Mouse (Mus musculus) liver, postnatal 0 days (tissue): ENCODE data around the gene Tshz2. TPM values are rescaled to one million over a fixed set of nuclear protein-coding genes. Genes with fewer than 3 reads are reported as not detected.

Experiments used
- ATAC-seq: fragments of 200-750 bp; cut with Nextera tagmentation; 2 replicates; pipeline ENCODE4 v1.8.0; 2017; ENCODE audit warnings: mild to moderate bottlenecking, moderate library complexity
- DNase-seq: peaks from one replicate; pipeline ENCODE4 v3.0.0-alpha.2; 2016
- H3K27ac ChIP-seq: fragments of 300-500 bp; sonication (generic); 2 replicates; pipeline ENCODE4 v1.5.1; 2014; ENCODE audit warnings: antibody characterized with exemption, moderate library complexity, mild to moderate bottlenecking, low read depth
- H3K27me3 ChIP-seq: fragments of 300-500 bp; sonication (generic); 2 replicates; pipeline ENCODE4 v1.6.1; 2014; ENCODE audit warnings: low read length, control low read depth, mixed read lengths; ENCODE audit not compliant: insufficient read depth
- H3K36me3 ChIP-seq: fragments of 300-500 bp; sonication (generic); replicated peaks from 2 replicates; pipeline ENCODE4 v1.6.1; 2014; ENCODE audit warnings: mild to moderate bottlenecking, control low read depth, low read length, moderate library complexity, mixed read lengths; ENCODE audit not compliant: insufficient read depth
- H3K4me1 ChIP-seq: fragments of 300-500 bp; sonication (generic); 2 replicates; pipeline ENCODE4 v1.6.1; 2014; ENCODE audit warnings: antibody characterized with exemption, mild to moderate bottlenecking, control low read depth; ENCODE audit not compliant: insufficient read depth
- H3K4me2 ChIP-seq: fragments of 300-500 bp; sonication (generic); 2 replicates; pipeline ENCODE4 v1.6.1; 2014; ENCODE audit warnings: low read depth, mild to moderate bottlenecking, low read length, moderate library complexity, mixed read lengths
- H3K4me3 ChIP-seq: fragments of 300-500 bp; sonication (generic); 2 replicates; pipeline ENCODE4 v1.5.1; 2014; ENCODE audit warnings: low read depth, low read length
- H3K9ac ChIP-seq: fragments of 300-500 bp; sonication (generic); replicated peaks from 2 replicates; pipeline ENCODE4 v1.6.1; 2014; ENCODE audit warnings: mild to moderate bottlenecking, moderate library complexity
- H3K9me3 ChIP-seq: fragments of 300-500 bp; sonication (generic); 2 replicates; pipeline ENCODE4 v1.6.1; 2016; ENCODE audit warnings: mild to moderate bottlenecking, control low read depth, low read length, mixed read lengths
- CTCF ChIP-seq: sonication (generic); IDR thresholded peaks from 2 replicates; pipeline ENCODE4 v1.5.1; 2016; ENCODE audit warnings: antibody characterized with exemption, low read depth
- EP300 ChIP-seq: IDR thresholded peaks from 2 replicates; pipeline ENCODE4 v1.6.1; 2016; ENCODE audit warnings: antibody characterized with exemption, low read depth, mild to moderate bottlenecking
- WGBS: fragments of 180-500 bp; shearing (Covaris S2); extraction: QIAGEN DNeasy Blood & Tissue Kit; methylation state at CpG from one replicate; pipeline ENCODE4 v1.1.7; 2014; ENCODE audit not compliant: insufficient replicate concordance; 5-methylcytosine and 5-hydroxymethylcytosine counted together
- polyA plus RNA-seq: library from polyadenylated mRNA; unstranded; fragments of >200 nt; fragmentation: Nextera tagmentation; extraction: Ambion mirVana; gene quantifications from 2 replicates; pipeline ENCODE4 v1.2.1, GENCODE M21; 2015

Gene Tshz2
- polyA plus RNA-seq, 1 experiment from 2014 or later: 1.5 TPM

- ATAC-seq: no peak
- no peak overlapping the region for H3K27ac ChIP-seq
- no peak for TF ChIP-seq CTCF
- H3K4me1 ChIP-seq: peaks cover 2% of the 10 kb centered on the region; the same call in 1 of the 2 replicates
- no peaks in the 10 kb centered on the region for H3K36me3 ChIP-seq
- H3K9me3 ChIP-seq: no peaks in the 10 kb centered on the region
- H3K9ac ChIP-seq: no peak overlapping the region
- H3K4me2 ChIP-seq: no peak overlapping the region
- H3K4me3 ChIP-seq: no peak overlapping the region
- DNase-seq: no peak
- H3K27me3 ChIP-seq: no peaks in the 10 kb centered on the region
- WGBS: 45% methylated on average over 26 of the region's 26 CpGs
Observed at GRCm38 (mm10) chr2:169782874-169783680, 150.3 kb downstream of the Tshz2 start.

DNA sequence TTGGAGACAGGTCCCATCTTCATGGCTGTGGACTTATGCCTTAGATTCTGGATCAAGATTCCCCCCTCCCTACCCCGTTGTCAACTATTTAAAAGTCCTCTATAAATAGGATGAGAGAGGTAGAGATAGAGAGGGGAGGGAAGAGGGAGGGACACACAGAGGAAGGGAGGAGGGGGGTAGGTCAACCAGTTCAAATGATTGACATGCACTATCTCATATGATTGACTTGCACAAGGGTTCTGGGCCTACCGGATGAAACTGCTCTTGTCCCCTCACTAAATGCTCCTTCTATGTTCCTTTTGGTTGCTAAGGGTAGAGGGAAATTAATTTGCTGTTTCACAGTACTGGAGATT lies 150.8 kb downstream of the Tshz2 start:
- Histone ChIP-seq H3K4me3 (no peak overlapping the region), H3K4me2 (no peak overlapping the region), H3K36me3 (no peaks in the 10 kb centered on the region), H3K9ac (no peak overlapping the region), H3K9me3 (no peaks in the 10 kb centered on the region), H3K27ac (no peak overlapping the region), H3K27me3 (no peaks in the 10 kb centered on the region), H3K4me1 (0 out of 2 replicates have a peak, but pooled peaks cover under 1% of the 10 kb centered on the region)
- ATAC-seq (no peak), DNase-seq (no peak)
- TF ChIP-seq EP300: no peak
- no peak for TF ChIP-seq CTCF
- 35% methylated on average over 2 of the region's 2 CpGs for WGBS

DNA sequence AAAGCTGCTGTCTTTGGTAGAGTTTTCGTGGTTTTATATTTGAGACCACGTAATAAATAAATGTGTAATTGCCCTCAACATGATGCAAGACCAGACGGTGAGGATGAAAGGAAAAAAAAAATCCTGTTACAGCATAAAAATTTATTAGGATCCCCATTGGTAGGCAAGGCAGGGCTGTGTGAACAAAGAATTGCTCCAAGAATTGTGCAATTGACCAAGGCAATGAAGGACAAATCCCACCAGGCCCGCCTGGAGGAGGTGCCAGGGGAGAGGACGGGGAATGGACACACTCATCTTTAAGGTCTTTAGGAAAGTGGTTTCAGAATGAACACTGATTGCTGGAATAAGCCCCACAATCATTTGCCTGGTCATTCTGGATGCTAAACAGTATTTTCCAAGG lies 154.6 kb downstream of the Tshz2 start:
- WGBS: 55% methylated on average over 5 of the region's 5 CpGs
- DNase-seq: no peak
- TF ChIP-seq CTCF: no peak
- no peak for TF ChIP-seq EP300
- Histone ChIP-seq H3K36me3 (no peaks in the 10 kb centered on the region), H3K9ac (no peak overlapping the region), H3K9me3 (no peaks in the 10 kb centered on the region), H3K27me3 (no peaks in the 10 kb centered on the region), H3K4me1 (no peaks in the 10 kb centered on the region; the same call in 1 of the 2 replicates), H3K4me2 (no peak overlapping the region), H3K27ac (no peak overlapping the region), H3K4me3 (no peak overlapping the region)
- ATAC-seq: no peak

- 71% methylated on average over 11 of the region's 11 CpGs for WGBS
- no peaks in the 10 kb centered on the region; the same call in 1 of the 2 replicates for H3K4me1 ChIP-seq
- no peak overlapping the region for H3K4me2 ChIP-seq
- no peak for ATAC-seq
- no peaks in the 10 kb centered on the region for H3K9me3 ChIP-seq
- H3K36me3 ChIP-seq: no peaks in the 10 kb centered on the region
- no peak for DNase-seq
- H3K4me3 ChIP-seq: no peak overlapping the region
- H3K27me3 ChIP-seq: no peaks in the 10 kb centered on the region
- no peak for TF ChIP-seq CTCF
- no peak overlapping the region for H3K9ac ChIP-seq
- no peak overlapping the region for H3K27ac ChIP-seq
Observed at GRCm38 (mm10) chr2:169787906-169788305, 155.1 kb downstream of the Tshz2 start.

- DNase-seq: peak; percentile 49
- WGBS: 4% methylated on average over 12 of the region's 12 CpGs
- ATAC-seq: peak; percentile 61
- Histone ChIP-seq H3K4me1 (no peaks in the 10 kb centered on the region; the same call in 1 of the 2 replicates), H3K9me3 (no peaks in the 10 kb centered on the region), H3K4me3 (no peak overlapping the region), H3K27me3 (peaks cover 7% of the 10 kb centered on the region; the same call in 1 of the 2 replicates), H3K9ac (no peak overlapping the region; the same call in 1 of the 2 replicates), H3K36me3 (no peaks in the 10 kb centered on the region), H3K4me2 (peak overlapping the region; percentile 56), H3K27ac (0 out of 2 replicates have a peak overlapping the region, but pooled peaks have one; percentile 16)
- no peak; the same call in 1 of the 2 replicates for TF ChIP-seq EP300
- TF ChIP-seq CTCF: no peak
Observed at GRCm38 (mm10) chr2:169790439-169791131, 157.8 kb downstream of the Tshz2 start.

DNA sequence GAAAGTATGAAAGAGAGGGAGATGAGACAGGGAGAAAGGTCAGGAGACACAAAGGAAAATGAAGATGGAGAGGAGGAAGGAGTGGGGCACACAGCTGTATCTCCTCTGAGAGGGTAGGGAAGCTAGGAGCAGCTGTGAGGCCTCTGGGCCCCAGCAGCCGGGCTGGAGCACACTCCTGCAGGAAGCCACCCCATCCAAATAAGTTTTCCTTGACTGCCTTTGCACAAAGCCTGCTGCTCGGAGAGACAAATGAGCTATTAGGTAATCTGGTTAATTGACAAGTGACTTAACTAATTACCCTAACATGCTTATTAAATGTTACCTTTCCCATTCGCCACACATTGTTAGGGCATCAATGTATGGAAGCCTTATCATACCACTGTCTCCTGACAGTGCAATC lies 159.9 kb downstream of the Tshz2 start:
- DNase-seq: no peak
- peaks cover 8% of the 10 kb centered on the region; the same call in 1 of the 2 replicates for H3K4me1 ChIP-seq
- WGBS: 47% methylated on average over 3 of the region's 3 CpGs
- H3K4me2 ChIP-seq: no peak overlapping the region
- no peak for ATAC-seq
- no peaks in the 10 kb centered on the region for H3K9me3 ChIP-seq
- H3K27ac ChIP-seq: no peak overlapping the region
- H3K27me3 ChIP-seq: peaks cover 7% of the 10 kb centered on the region; the same call in 1 of the 2 replicates
- no peaks in the 10 kb centered on the region for H3K36me3 ChIP-seq
- H3K9ac ChIP-seq: no peak overlapping the region
- TF ChIP-seq EP300 (no peak), CTCF (no peak)
- no peak overlapping the region for H3K4me3 ChIP-seq
